Mouse (Mus musculus) midbrain, embryonic 12.5 days (tissue): ENCODE measurements around the gene Defb29. TPM values are rescaled to one million over a fixed set of nuclear protein-coding genes. Genes with fewer than 3 reads are reported as not detected.

Experiments
- ATAC-seq: fragments of 200-750 bp; cut with Nextera tagmentation; 2 replicates; pipeline ENCODE4 v1.8.0; 2017; ENCODE audit warnings: low read depth, moderate TSS enrichment, moderate library complexity; ENCODE audit not compliant: low FRiP score
- H3K27ac ChIP-seq: fragments of 300-500 bp; sonication (generic); replicated peaks from 2 replicates; pipeline ENCODE4 v1.5.1; 2016; ENCODE audit warnings: mild to moderate bottlenecking
- H3K27me3 ChIP-seq: fragments of 300-500 bp; sonication (generic); 2 replicates; pipeline ENCODE4 v1.6.1; 2016; ENCODE audit warnings: mild to moderate bottlenecking
- H3K36me3 ChIP-seq: fragments of 300-500 bp; sonication (generic); 2 replicates; pipeline ENCODE4 v1.6.1; 2016
- H3K4me1 ChIP-seq: fragments of 300-500 bp; sonication (generic); 2 replicates; pipeline ENCODE4 v1.6.1; 2016
- H3K4me2 ChIP-seq: fragments of 300-500 bp; sonication (generic); replicated peaks from 2 replicates; pipeline ENCODE4 v1.6.1; 2016; ENCODE audit warnings: mild to moderate bottlenecking, moderate library complexity
- H3K4me3 ChIP-seq: fragments of 300-500 bp; sonication (generic); 2 replicates; pipeline ENCODE4 v1.5.1; 2016; ENCODE audit warnings: mild to moderate bottlenecking
- H3K9ac ChIP-seq: fragments of 300-500 bp; sonication (generic); replicated peaks from 2 replicates; pipeline ENCODE4 v1.6.1; 2016; ENCODE audit warnings: mild to moderate bottlenecking, moderate library complexity
- H3K9me3 ChIP-seq: fragments of 300-500 bp; sonication (generic); 2 replicates; pipeline ENCODE4 v1.6.1; 2016; ENCODE audit warnings: mild to moderate bottlenecking
- WGBS: fragments of 180-500 bp; shearing (Covaris S2); methylation state at CpG from one replicate; pipeline ENCODE4 v1.1.7; 2016; 5-methylcytosine and 5-hydroxymethylcytosine counted together
- polyA plus RNA-seq: library from polyadenylated mRNA; unstranded; fragments of >200 nt; fragmentation: Nextera tagmentation; extraction: Ambion mirVana; gene quantifications from 2 replicates; pipeline ENCODE4 v1.2.1, GENCODE M21; 2016

Defb29 gene
- polyA plus RNA-seq = not detected in 2 replicates

GRCm38 (mm10) chr2:152539944-152540710 is at the start of gene Defb29:
Defb29 (minus strand) TSS chr2:152540098.
- H3K4me3 ChIP-seq = no peak within 1 kb of the TSS
- no peak within 1 kb of the TSS for H3K4me2 ChIP-seq
- 59% methylated on average over 13 of the region's 13 CpGs for whole genome bisulfite sequencing
- H3K4me1 ChIP-seq = no peaks in the 10 kb centered on the region
- no peak within 1 kb of the TSS for H3K27ac ChIP-seq
- no peaks in the 10 kb centered on the region for H3K36me3 ChIP-seq
- no peak for ATAC-seq
- no peak within 1 kb of the TSS for H3K9ac ChIP-seq
- H3K27me3 ChIP-seq = no peaks in the 10 kb centered on the region
- H3K9me3 ChIP-seq = no peaks in the 10 kb centered on the region

GRCm38 (mm10) chr2:152589021-152589420 is 49.1 kb upstream of the Defb29 start:
- Histone ChIP-seq H3K4me2 (no peak overlapping the region), H3K9me3 (no peaks in the 10 kb centered on the region), H3K9ac (no peak overlapping the region), H3K4me3 (no peak overlapping the region), H3K27me3 (no peaks in the 10 kb centered on the region), H3K4me1 (peaks cover 3% of the 10 kb centered on the region; the same call in 1 of the 2 replicates), H3K27ac (no peak overlapping the region), H3K36me3 (no peaks in the 10 kb centered on the region)
- ATAC-seq = no peak
- 53% methylated on average over 6 of the region's 6 CpGs for WGBS

- WGBS = 63% methylated on average over 2 of the region's 2 CpGs
- Histone ChIP-seq H3K9ac (no peak overlapping the region), H3K4me3 (no peak overlapping the region), H3K27me3 (no peaks in the 10 kb centered on the region), H3K4me2 (no peak overlapping the region), H3K9me3 (no peaks in the 10 kb centered on the region), H3K36me3 (no peaks in the 10 kb centered on the region), H3K27ac (no peak overlapping the region), H3K4me1 (peaks cover 3% of the 10 kb centered on the region; the same call in 1 of the 2 replicates)
- no peak for ATAC-seq
Measured at GRCm38 (mm10) chr2:152588450-152588849, 48.6 kb upstream of the Defb29 start.

GRCm38 (mm10) chr2:152586926-152587560 is 47.1 kb upstream of the Defb29 start:
- 78% methylated on average over 4 of the region's 4 CpGs for WGBS
- no peak for ATAC-seq
- Histone ChIP-seq H3K9me3 (no peaks in the 10 kb centered on the region), H3K4me2 (no peak overlapping the region), H3K36me3 (no peaks in the 10 kb centered on the region), H3K4me1 (peaks cover 3% of the 10 kb centered on the region; the same call in 1 of the 2 replicates), H3K27me3 (no peaks in the 10 kb centered on the region), H3K27ac (no peak overlapping the region), H3K4me3 (no peak overlapping the region), H3K9ac (no peak overlapping the region)

DNA sequence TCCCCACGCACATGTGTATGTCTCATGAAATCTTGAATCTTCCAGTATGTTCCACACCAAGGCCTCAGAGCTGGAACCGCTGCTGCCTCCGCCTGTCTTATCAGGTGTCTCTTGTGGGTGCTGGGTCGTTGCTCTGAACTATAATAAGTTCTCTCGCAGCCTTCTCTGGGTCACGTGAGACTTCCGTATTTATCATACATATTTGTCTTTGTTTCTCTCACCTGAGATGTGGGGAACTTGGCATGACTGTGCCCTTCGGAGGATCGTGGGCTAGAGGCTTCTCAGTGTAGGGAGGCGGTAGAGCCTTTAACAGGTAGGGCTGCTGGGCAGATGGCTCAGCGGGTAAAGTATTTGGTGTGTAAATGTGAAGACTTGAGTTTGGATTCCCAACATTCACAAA is 40.7 kb upstream of the Defb29 start:
- no peaks in the 10 kb centered on the region for H3K9me3 ChIP-seq
- no peak overlapping the region for H3K4me2 ChIP-seq
- H3K4me3 ChIP-seq = no peak overlapping the region
- H3K27me3 ChIP-seq = no peaks in the 10 kb centered on the region
- WGBS = 92% methylated on average over 11 of the region's 11 CpGs
- H3K9ac ChIP-seq = no peak overlapping the region
- H3K36me3 ChIP-seq = no peaks in the 10 kb centered on the region
- no peaks in the 10 kb centered on the region for H3K4me1 ChIP-seq
- no peak overlapping the region for H3K27ac ChIP-seq
- ATAC-seq = no peak

GRCm38 (mm10) chr2:152580107-152580506 is 40.2 kb upstream of the Defb29 start, which contains the start of gene Defb19:
Defb19 (minus strand) TSS chr2:152580312.
- Histone ChIP-seq H3K4me2 (no peak within 1 kb of the TSS), H3K4me3 (no peak within 1 kb of the TSS), H3K36me3 (no peaks in the 10 kb centered on the region), H3K27ac (no peak within 1 kb of the TSS), H3K9ac (no peak within 1 kb of the TSS), H3K4me1 (no peaks in the 10 kb centered on the region), H3K9me3 (no peaks in the 10 kb centered on the region), H3K27me3 (no peaks in the 10 kb centered on the region)
- ATAC-seq = no peak
- 75% methylated on average over 7 of the region's 7 CpGs for WGBS

GRCm38 (mm10) chr2:152573484-152573883 is 33.6 kb upstream of the Defb29 start:
- no peak overlapping the region for H3K4me3 ChIP-seq
- H3K4me1 ChIP-seq = no peaks in the 10 kb centered on the region
- H3K36me3 ChIP-seq = no peaks in the 10 kb centered on the region
- no peak for ATAC-seq
- no peak overlapping the region for H3K9ac ChIP-seq
- H3K4me2 ChIP-seq = no peak overlapping the region
- H3K9me3 ChIP-seq = no peaks in the 10 kb centered on the region
- no peak overlapping the region for H3K27ac ChIP-seq
- WGBS = 90% methylated on average over 8 of the region's 8 CpGs
- H3K27me3 ChIP-seq = no peaks in the 10 kb centered on the region

GRCm38 (mm10) chr2:152572114-152572794 is 32.4 kb upstream of the Defb29 start, which contains the start of gene Defb21:
Defb21 (plus strand) TSS chr2:152572744.
- no peak for ATAC-seq
- Histone ChIP-seq H3K27me3 (no peaks in the 10 kb centered on the region), H3K4me2 (no peak within 1 kb of the TSS), H3K9me3 (no peaks in the 10 kb centered on the region), H3K36me3 (no peaks in the 10 kb centered on the region), H3K4me3 (no peak within 1 kb of the TSS), H3K9ac (no peak within 1 kb of the TSS), H3K4me1 (no peaks in the 10 kb centered on the region), H3K27ac (no peak within 1 kb of the TSS)
- WGBS = 66% methylated on average over 11 of the region's 11 CpGs

DNA sequence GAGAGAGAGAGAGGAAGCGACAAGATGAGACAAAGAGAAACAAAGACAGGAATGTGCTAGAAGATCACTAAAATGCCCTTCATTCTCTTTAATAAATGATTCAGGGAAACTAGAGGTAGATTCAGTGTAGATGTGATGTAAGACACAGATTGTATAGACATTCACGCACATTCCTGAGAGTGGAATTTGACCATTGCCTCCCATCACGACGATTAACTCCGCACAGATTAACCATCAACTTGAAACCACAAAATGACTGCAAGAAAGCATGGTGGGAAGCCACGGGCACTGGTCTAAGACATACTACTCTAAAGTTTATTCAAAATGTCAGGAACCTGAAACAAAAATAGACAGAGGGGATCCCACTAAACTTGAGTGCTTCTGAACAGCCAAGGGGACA is 30.4 kb upstream of the Defb29 start:
- ATAC-seq = no peak

GRCm38 (mm10) chr2:152569881-152570280 is 30.0 kb upstream of the Defb29 start:
- no peaks in the 10 kb centered on the region for H3K9me3 ChIP-seq
- H3K4me1 ChIP-seq = no peaks in the 10 kb centered on the region
- H3K4me2 ChIP-seq = no peak overlapping the region
- no peak overlapping the region for H3K9ac ChIP-seq
- ATAC-seq = no peak
- no peaks in the 10 kb centered on the region for H3K27me3 ChIP-seq
- H3K27ac ChIP-seq = no peak overlapping the region
- H3K36me3 ChIP-seq = no peaks in the 10 kb centered on the region
- 80% methylated on average over 4 of the region's 4 CpGs for WGBS
- no peak overlapping the region for H3K4me3 ChIP-seq

More for the DNA sequence above, 30.4 kb upstream of the Defb29 start:
- Histone ChIP-seq H3K9ac (no peak overlapping the region), H3K9me3 (no peaks in the 10 kb centered on the region), H3K4me2 (no peak overlapping the region), H3K4me1 (no peaks in the 10 kb centered on the region), H3K36me3 (no peaks in the 10 kb centered on the region), H3K27me3 (no peaks in the 10 kb centered on the region), H3K4me3 (no peak overlapping the region), H3K27ac (no peak overlapping the region)
- 89% methylated on average over 6 of the region's 6 CpGs for WGBS

DNA sequence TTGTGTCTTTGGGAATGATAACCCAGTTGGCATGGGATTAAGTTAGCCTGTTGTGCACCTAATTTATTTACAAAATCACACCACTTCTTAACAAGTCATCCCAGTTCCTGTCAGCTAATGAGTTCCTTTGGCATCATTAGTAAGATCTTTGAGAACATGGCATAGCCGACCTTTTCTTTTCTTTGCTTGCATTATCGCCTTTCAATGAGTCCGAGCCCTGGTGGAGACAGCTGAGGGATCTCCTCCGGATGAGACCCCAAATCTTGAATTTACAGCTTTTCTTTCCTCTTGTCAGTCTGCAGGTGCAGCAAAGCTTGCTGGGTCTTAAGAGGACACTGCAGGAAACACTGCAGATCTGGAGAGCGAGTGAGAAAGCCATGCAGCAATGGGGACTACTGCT is 29.1 kb upstream of the Defb29 start, which contains the start of gene Gm17416:
Gm17416 (plus strand) TSS at position 301 of the 400 bp plus-strand sequence.
- 88% methylated on average over 5 of the region's 5 CpGs for WGBS
- H3K27me3 ChIP-seq = no peaks in the 10 kb centered on the region

GRCm38 (mm10) chr2:152556655-152557054 is 16.8 kb upstream of the Defb29 start:
- Histone ChIP-seq H3K4me1 (peaks cover 2% of the 10 kb centered on the region; the same call in 1 of the 2 replicates), H3K9ac (no peak overlapping the region), H3K4me2 (no peak overlapping the region), H3K27ac (no peak overlapping the region), H3K9me3 (no peaks in the 10 kb centered on the region), H3K27me3 (no peaks in the 10 kb centered on the region), H3K4me3 (no peak overlapping the region), H3K36me3 (no peaks in the 10 kb centered on the region)
- WGBS = 92% methylated on average over 7 of the region's 7 CpGs
- ATAC-seq = no peak

More for the DNA sequence above, 29.1 kb upstream of the Defb29 start, which contains the start of gene Gm17416:
- H3K4me3 ChIP-seq = no peak within 1 kb of the TSS
- H3K9ac ChIP-seq = no peak within 1 kb of the TSS
- H3K4me2 ChIP-seq = no peak within 1 kb of the TSS
- H3K9me3 ChIP-seq = no peaks in the 10 kb centered on the region
- no peaks in the 10 kb centered on the region for H3K4me1 ChIP-seq
- ATAC-seq = no peak
- H3K36me3 ChIP-seq = no peaks in the 10 kb centered on the region
- H3K27ac ChIP-seq = no peak within 1 kb of the TSS
